Mouse (Mus musculus) ES-E14 (cell line): ENCODE results near the gene Dnase2b.

ENCODE experiments used
- HCFC1 ChIP-seq: IDR thresholded peaks from 2 replicates; pipeline ENCODE4 v1.6.1; 2012; ENCODE audit warnings: low read length, inconsistent platforms, borderline replicate concordance; ENCODE audit not compliant: insufficient read depth
- MAFK ChIP-seq: IDR thresholded peaks from 2 replicates; pipeline ENCODE4 v1.6.1; 2014; ENCODE audit warnings: mild to moderate bottlenecking, low read depth, low read length, inconsistent platforms; ENCODE audit not compliant: insufficient read depth
- ZNF384 ChIP-seq: IDR thresholded peaks from 2 replicates; pipeline ENCODE4 v1.6.1; 2012; ENCODE audit warnings: low read depth, low read length, inconsistent platforms

GRCm38 (mm10) chr3:146618357-146618756 lies 3.0 kb upstream of the Dnase2b start:
- TF ChIP-seq MAFK = no peak
- no peak for TF ChIP-seq ZNF384
- no peak for TF ChIP-seq HCFC1
